Mouse (Mus musculus): Measurements from ENCODE around the gene Btbd7. TPM values are rescaled to one million over a fixed set of nuclear protein-coding genes. Genes with fewer than 3 reads are reported as not detected.

The Btbd7 gene
- polyA plus RNA-seq (2012; rRNA removed): 5.5 and 11.5 TPM in 2 replicates

GRCm38 (mm10) chr12:102878031-102878823 is at the start of gene Btbd7:
TSS of gene Btbd7 (minus strand) at chr12:102878471.
- Histone ChIP-seq H3K4me1 (ENCODE audit: control insufficient read depth, insufficient read depth, insufficient read length, low read length) (peaks cover 2% of the 10 kb centered on the region; the same call in 1 of the 2 replicates), H3K4me3 (ENCODE audit: low read depth, low read length) (peak within 1 kb of the TSS; percentile 74), H3K36me3 (ENCODE audit: control insufficient read depth, insufficient read depth, low read length) (no peaks in the 10 kb centered on the region), H3K27ac (ENCODE audit: insufficient read depth, low read depth, low read length) (peak within 1 kb of the TSS; percentile 48), H3K27me3 (ENCODE audit: control insufficient read depth, insufficient read depth, low read length) (no peaks in the 10 kb centered on the region)
- 1% methylated on average over 95 of the region's 95 CpGs for WGBS
- peak; percentile 70 for TF ChIP-seq POLR2A (IDR thresholded peaks at IDR 0.05; ENCODE audit: low read depth, low read length)
- TF ChIP-seq CTCF (IDR thresholded peaks at IDR 0.05; ENCODE audit: extremely low read depth, insufficient read length, insufficient replicate concordance, low read depth, low read length): 0 out of 2 replicates have a peak, but pooled peaks have one; percentile 24

- H3K4me1 ChIP-seq (ENCODE audit: control insufficient read depth, insufficient read depth, insufficient read length, low read length): no peaks in the 10 kb centered on the region
- H3K27me3 ChIP-seq (ENCODE audit: control insufficient read depth, insufficient read depth, low read length): no peaks in the 10 kb centered on the region
- TF ChIP-seq POLR2A (IDR thresholded peaks at IDR 0.05; ENCODE audit: low read depth, low read length) (no peak), CTCF (IDR thresholded peaks at IDR 0.05; ENCODE audit: extremely low read depth, insufficient read length, insufficient replicate concordance, low read depth, low read length) (no peak)
- no peak overlapping the region for H3K4me3 ChIP-seq (ENCODE audit: low read depth, low read length)
- WGBS: 26% methylated on average over 2 of the region's 2 CpGs
- H3K36me3 ChIP-seq (ENCODE audit: control insufficient read depth, insufficient read depth, low read length): no peaks in the 10 kb centered on the region
- no peak overlapping the region for H3K27ac ChIP-seq (ENCODE audit: insufficient read depth, low read depth, low read length)
These were observed 37.8 kb upstream of the Btbd7 start for GRCm38 (mm10) chr12:102916073-102916472.

GRCm38 (mm10) chr12:102908191-102908590 is 29.9 kb upstream of the Btbd7 start:
- Histone ChIP-seq H3K27me3 (ENCODE audit: control insufficient read depth, insufficient read depth, low read length) (no peaks in the 10 kb centered on the region), H3K4me1 (ENCODE audit: control insufficient read depth, insufficient read depth, insufficient read length, low read length) (no peaks in the 10 kb centered on the region), H3K36me3 (ENCODE audit: control insufficient read depth, insufficient read depth, low read length) (no peaks in the 10 kb centered on the region), H3K27ac (ENCODE audit: insufficient read depth, low read depth, low read length) (no peak overlapping the region), H3K4me3 (ENCODE audit: low read depth, low read length) (no peak overlapping the region)
- WGBS: 28% methylated on average over 3 of the region's 3 CpGs
- TF ChIP-seq POLR2A (IDR thresholded peaks at IDR 0.05; ENCODE audit: low read depth, low read length) (no peak), CTCF (IDR thresholded peaks at IDR 0.05; ENCODE audit: extremely low read depth, insufficient read length, insufficient replicate concordance, low read depth, low read length) (no peak)

GRCm38 (mm10) chr12:102899091-102899490 is 20.8 kb upstream of the Btbd7 start, which contains the start of gene Cox8c:
TSS of gene Cox8c (plus strand) at chr12:102899316.
- H3K27me3 ChIP-seq (ENCODE audit: control insufficient read depth, insufficient read depth, low read length): no peaks in the 10 kb centered on the region
- no peak within 1 kb of the TSS for H3K4me3 ChIP-seq (ENCODE audit: low read depth, low read length)
- no peaks in the 10 kb centered on the region for H3K36me3 ChIP-seq (ENCODE audit: control insufficient read depth, insufficient read depth, low read length)
- WGBS: 90% methylated on average over 17 of the region's 17 CpGs
- no peaks in the 10 kb centered on the region for H3K4me1 ChIP-seq (ENCODE audit: control insufficient read depth, insufficient read depth, insufficient read length, low read length)
- no peak within 1 kb of the TSS for H3K27ac ChIP-seq (ENCODE audit: insufficient read depth, low read depth, low read length)
- TF ChIP-seq POLR2A (IDR thresholded peaks at IDR 0.05; ENCODE audit: low read depth, low read length): no peak
- no peak for TF ChIP-seq CTCF (IDR thresholded peaks at IDR 0.05; ENCODE audit: extremely low read depth, insufficient read length, insufficient replicate concordance, low read depth, low read length)

GRCm38 (mm10) chr12:102888568-102888967 is 10.3 kb upstream of the Btbd7 start:
- no peaks in the 10 kb centered on the region for H3K27me3 ChIP-seq (ENCODE audit: control insufficient read depth, insufficient read depth, low read length)

GRCm38 (mm10) chr12:102887366-102887765 is 9.1 kb upstream of the Btbd7 start:
- Histone ChIP-seq H3K27ac (ENCODE audit: insufficient read depth, low read depth, low read length) (no peak overlapping the region), H3K4me3 (ENCODE audit: low read depth, low read length) (no peak overlapping the region), H3K27me3 (ENCODE audit: control insufficient read depth, insufficient read depth, low read length) (no peaks in the 10 kb centered on the region), H3K36me3 (ENCODE audit: control insufficient read depth, insufficient read depth, low read length) (no peaks in the 10 kb centered on the region), H3K4me1 (ENCODE audit: control insufficient read depth, insufficient read depth, insufficient read length, low read length) (no peaks in the 10 kb centered on the region)
- 68% methylated on average over 10 of the region's 10 CpGs for WGBS
- no peak for TF ChIP-seq POLR2A (IDR thresholded peaks at IDR 0.05; ENCODE audit: low read depth, low read length)
- no peak for TF ChIP-seq CTCF (IDR thresholded peaks at IDR 0.05; ENCODE audit: extremely low read depth, insufficient read length, insufficient replicate concordance, low read depth, low read length)

More at GRCm38 (mm10) chr12:102888568-102888967, 10.3 kb upstream of the Btbd7 start:
- H3K4me3 ChIP-seq (ENCODE audit: low read depth, low read length): no peak overlapping the region
- WGBS: 81% methylated on average over 5 of the region's 5 CpGs
- H3K27ac ChIP-seq (ENCODE audit: insufficient read depth, low read depth, low read length): no peak overlapping the region
- no peak for TF ChIP-seq CTCF (IDR thresholded peaks at IDR 0.05; ENCODE audit: extremely low read depth, insufficient read length, insufficient replicate concordance, low read depth, low read length)
- no peak for TF ChIP-seq POLR2A (IDR thresholded peaks at IDR 0.05; ENCODE audit: low read depth, low read length)
- H3K4me1 ChIP-seq (ENCODE audit: control insufficient read depth, insufficient read depth, insufficient read length, low read length): no peaks in the 10 kb centered on the region
- H3K36me3 ChIP-seq (ENCODE audit: control insufficient read depth, insufficient read depth, low read length): no peaks in the 10 kb centered on the region

GRCm38 (mm10) chr12:102885735-102886134 is 7.5 kb upstream of the Btbd7 start:
- TF ChIP-seq CTCF (IDR thresholded peaks at IDR 0.05; ENCODE audit: extremely low read depth, insufficient read length, insufficient replicate concordance, low read depth, low read length) (peak; percentile 54; the same call in 1 of the 2 replicates), POLR2A (IDR thresholded peaks at IDR 0.05; ENCODE audit: low read depth, low read length) (no peak)
- no peak overlapping the region for H3K4me3 ChIP-seq (ENCODE audit: low read depth, low read length)
- H3K27ac ChIP-seq (ENCODE audit: insufficient read depth, low read depth, low read length): no peak overlapping the region
- no peaks in the 10 kb centered on the region for H3K27me3 ChIP-seq (ENCODE audit: control insufficient read depth, insufficient read depth, low read length)
- no peaks in the 10 kb centered on the region for H3K36me3 ChIP-seq (ENCODE audit: control insufficient read depth, insufficient read depth, low read length)
- no peaks in the 10 kb centered on the region for H3K4me1 ChIP-seq (ENCODE audit: control insufficient read depth, insufficient read depth, insufficient read length, low read length)
- WGBS: 25% methylated on average over 5 of the region's 5 CpGs
